Mouse (Mus musculus): ENCODE measurements around the gene Smap2.

Gene Smap2

GRCm38 (mm10) chr4:120986446-120986845 is 30.6 kb downstream of the Smap2 start:
- DNase-seq (ENCODE audit: extremely low read depth, insufficient read length, low spot score), result peak; percentile 26

- DNase-seq (ENCODE audit: extremely low read depth, insufficient read length, low spot score), result no peak
Measured at GRCm38 (mm10) chr4:120978221-120978620, 38.8 kb downstream of the Smap2 start.

- DNase-seq (ENCODE audit: extremely low read depth, insufficient read length, low spot score), result peak; percentile 49
Measured at GRCm38 (mm10) chr4:120975428-120975734, 41.7 kb downstream of the Smap2 start.

GRCm38 (mm10) chr4:120974711-120975427 is 42.2 kb downstream of the Smap2 start:
- peak; percentile 33 for DNase-seq (ENCODE audit: extremely low read depth, insufficient read length, low spot score)

GRCm38 (mm10) chr4:120971842-120972241 is 45.2 kb downstream of the Smap2 start:
- DNase-seq (ENCODE audit: extremely low read depth, insufficient read length, low spot score), result no peak

- DNase-seq (ENCODE audit: extremely low read depth, insufficient read length, low spot score), result no peak
Measured at GRCm38 (mm10) chr4:120969382-120970146, 47.5 kb downstream of the Smap2 start.

GRCm38 (mm10) chr4:120968486-120968885 is 48.6 kb downstream of the Smap2 start:
- no peak for DNase-seq (ENCODE audit: extremely low read depth, insufficient read length, low spot score)

GRCm38 (mm10) chr4:120955586-120955985 is 61.5 kb downstream of the Smap2 start:
- no peak for DNase-seq (ENCODE audit: extremely low read depth, insufficient read length, low spot score)

- DNase-seq (ENCODE audit: extremely low read depth, insufficient read length, low spot score), result no peak
Measured at GRCm38 (mm10) chr4:120953667-120954066, 63.4 kb downstream of the Smap2 start.

GRCm38 (mm10) chr4:120953038-120953437 is 64.0 kb downstream of the Smap2 start:
- DNase-seq (ENCODE audit: extremely low read depth, insufficient read length, low spot score), result no peak

- no peak for DNase-seq (ENCODE audit: extremely low read depth, insufficient read length, low spot score)
Measured at GRCm38 (mm10) chr4:120952163-120952562, 64.9 kb downstream of the Smap2 start.

GRCm38 (mm10) chr4:120951428-120951973 is 65.5 kb downstream of the Smap2 start, which contains the start of gene Zfp69:
Zfp69 (minus strand) TSS chr4:120951699.
- DNase-seq (ENCODE audit: extremely low read depth, insufficient read length, low spot score), result peak; percentile 90

GRCm38 (mm10) chr4:120950763-120951427 is 66.2 kb downstream of the Smap2 start:
- no peak for DNase-seq (ENCODE audit: extremely low read depth, insufficient read length, low spot score)

- DNase-seq (ENCODE audit: extremely low read depth, insufficient read length, low spot score), result no peak
Measured at GRCm38 (mm10) chr4:120948938-120949337, 68.1 kb downstream of the Smap2 start.

GRCm38 (mm10) chr4:120935006-120935405 is 82.0 kb downstream of the Smap2 start:
- DNase-seq (ENCODE audit: extremely low read depth, insufficient read length, low spot score), result no peak

GRCm38 (mm10) chr4:120930736-120931135 is 86.3 kb downstream of the Smap2 start:
- no peak for DNase-seq (ENCODE audit: extremely low read depth, insufficient read length, low spot score)

GRCm38 (mm10) chr4:120928686-120929085 is 88.4 kb downstream of the Smap2 start:
- no peak for DNase-seq (ENCODE audit: extremely low read depth, insufficient read length, low spot score)

- DNase-seq (ENCODE audit: extremely low read depth, insufficient read length, low spot score), result no peak
Measured at GRCm38 (mm10) chr4:120925386-120925785, 91.7 kb downstream of the Smap2 start.

- DNase-seq (ENCODE audit: extremely low read depth, insufficient read length, low spot score), result peak; percentile 88
Measured at GRCm38 (mm10) chr4:120924554-120925299, 92.3 kb downstream of the Smap2 start, which contains the start of gene Exo5. Exo5 (minus strand) TSS chr4:120925017.

- no peak for DNase-seq (ENCODE audit: extremely low read depth, insufficient read length, low spot score)
Measured at GRCm38 (mm10) chr4:120921461-120921860, 95.6 kb downstream of the Smap2 start.

All from 3134 (cell line).